Mouse (Mus musculus): ENCODE results near the gene Gm44503.

DNA sequence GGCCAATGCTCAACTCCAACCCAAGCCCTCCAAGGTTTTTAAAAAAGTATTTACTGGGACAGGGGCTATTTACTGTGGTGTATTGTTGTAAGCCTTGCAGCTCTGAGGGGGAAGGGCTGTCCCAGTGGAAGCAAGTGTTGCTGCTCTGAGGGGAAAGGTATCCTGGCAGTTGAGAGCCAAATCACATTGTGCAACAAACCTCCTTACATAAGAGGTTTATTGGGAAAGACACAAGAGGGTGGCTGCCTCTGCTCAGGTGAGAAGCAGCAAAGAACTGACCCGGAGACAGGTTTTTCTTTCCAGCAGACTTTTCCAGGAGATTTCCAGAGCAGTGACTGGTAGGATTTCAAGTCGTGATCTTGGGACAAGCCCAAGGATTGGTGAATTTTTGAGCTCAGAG, 22.4 kb upstream of the Gm44503 start:
- TF ChIP-seq CTCF (IDR thresholded peaks at IDR 0.05; ENCODE audit: low read depth) = no peak
- no peak for TF ChIP-seq EP300 (optimal IDR thresholded peaks at IDR 0.05)
